Mouse (Mus musculus) spleen, postnatal 10 days (tissue): ENCODE measurements at regions not wholly inside any gene's neighbourhood (a gene's known extent, or its start where the extent isn't known, plus 50 kb on each side); places are given as distances from the start of the nearest gene placed in this dataset.

ENCODE experiments used
- DNase-seq, 2 experiments: peaks; one replicate each; pipeline ENCODE4 v3.0.0; 2021 to 2022; ENCODE audit warnings: low spot score in 2 of 2

DNA sequence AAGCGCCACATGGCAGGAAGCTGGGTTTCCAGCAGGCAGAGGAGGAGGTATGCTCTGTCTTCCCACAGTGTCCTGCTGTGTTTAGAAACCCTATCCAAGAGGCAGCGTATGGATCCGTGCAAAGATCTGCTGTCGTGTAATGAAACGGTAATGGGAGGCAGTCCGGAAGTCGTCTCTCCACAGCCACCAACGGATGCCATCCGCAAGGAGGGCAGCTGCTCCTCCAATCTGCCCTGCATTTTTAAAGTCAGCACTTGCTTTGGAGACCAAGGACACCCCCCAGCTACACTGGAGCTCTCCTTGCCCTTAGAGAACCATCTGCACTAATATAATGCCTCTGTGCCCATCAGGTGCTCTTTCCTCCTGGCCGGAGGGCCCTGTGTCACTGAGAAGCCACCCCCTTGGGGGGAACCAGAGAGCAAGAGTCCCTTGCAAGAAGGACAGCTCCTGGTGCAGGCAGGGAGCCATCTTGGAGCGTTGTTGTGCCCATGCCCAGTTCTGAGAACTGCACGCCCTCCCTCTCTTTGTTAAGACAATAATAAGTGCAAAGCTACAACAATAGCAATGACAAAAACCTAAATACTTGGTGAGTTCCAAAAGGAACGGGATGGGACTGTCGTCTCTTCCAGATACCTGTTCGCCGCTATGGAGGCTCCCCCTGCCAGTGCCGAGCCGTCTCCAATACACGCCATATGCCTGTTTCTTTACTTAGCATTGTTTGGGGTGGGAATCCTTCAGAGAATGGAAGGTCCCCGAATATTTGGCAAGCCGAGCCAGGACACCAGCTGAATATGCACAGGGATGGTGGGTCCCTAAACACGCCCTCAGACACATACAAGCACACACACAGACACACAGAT, 384.4 kb downstream of the Zfp536 start:
- no peak for DNase-seq

DNA sequence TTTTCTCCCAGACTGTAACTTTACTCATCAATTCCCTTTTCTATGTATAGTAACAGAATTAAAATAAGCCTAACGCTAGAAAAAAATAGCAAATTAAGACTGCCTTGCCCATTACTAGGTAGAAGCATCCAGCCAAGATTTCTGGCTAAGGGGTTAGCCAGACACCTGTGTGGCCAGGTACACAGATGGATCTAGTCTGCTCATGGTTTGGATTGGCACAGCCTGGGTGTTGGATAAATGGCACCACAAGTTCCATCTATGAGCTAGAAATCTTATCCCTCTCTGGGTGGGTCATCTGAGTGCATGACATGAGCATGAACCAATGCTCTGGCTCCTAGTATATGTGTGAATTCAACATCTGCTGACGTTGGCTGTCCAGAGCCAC, 383.7 kb downstream of the Zfp536 start:
- DNase-seq: no peak

GRCm38 (mm10) chr7:37390271-37390670, 383.2 kb downstream of the Zfp536 start:
- no peak for DNase-seq

DNA sequence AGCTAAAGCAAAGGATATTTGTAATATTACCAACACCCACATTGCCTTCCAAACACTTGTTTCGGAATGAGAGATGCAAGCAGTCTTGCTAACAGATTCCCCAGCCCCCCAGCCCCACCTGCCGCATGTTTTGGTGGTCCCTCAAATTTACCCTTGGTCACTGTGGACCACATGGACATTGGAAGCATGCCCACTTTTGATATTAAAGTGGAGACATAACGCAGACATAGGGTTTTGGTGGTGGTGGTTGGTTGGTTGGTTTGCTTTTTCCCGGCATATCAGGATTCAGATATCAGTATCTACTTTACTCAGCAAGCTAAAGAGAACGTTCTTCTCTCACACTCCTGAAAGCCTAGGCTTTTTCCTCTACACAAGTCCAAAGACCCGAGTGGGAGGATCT, 381.3 kb downstream of the Zfp536 start:
- no peak for DNase-seq

DNA sequence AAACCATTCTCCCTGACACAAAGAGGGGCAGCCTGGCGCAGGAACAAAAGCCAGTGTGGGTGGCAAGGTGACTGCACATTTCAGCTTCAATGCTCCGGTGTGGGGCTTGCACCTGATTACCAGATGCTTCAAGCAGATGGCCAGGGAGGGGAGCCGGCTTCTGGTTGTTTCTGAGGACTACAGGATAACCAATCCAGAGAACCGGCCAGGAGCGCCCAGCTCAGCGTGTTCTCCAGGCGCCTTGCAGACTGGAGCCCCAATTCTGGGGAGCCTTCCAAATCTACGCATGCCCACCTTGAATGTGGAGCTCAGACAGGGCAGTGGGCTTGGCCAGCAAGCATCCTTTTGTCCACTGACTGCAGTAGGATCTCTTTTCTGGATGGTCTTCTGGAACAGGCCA, 380.8 kb downstream of the Zfp536 start:
- DNase-seq: no peak

GRCm38 (mm10) chr7:37393071-37393470, 380.4 kb downstream of the Zfp536 start:
- no peak for DNase-seq

GRCm38 (mm10) chr7:37394965-37395426, 378.4 kb downstream of the Zfp536 start:
- no peak for DNase-seq

DNA sequence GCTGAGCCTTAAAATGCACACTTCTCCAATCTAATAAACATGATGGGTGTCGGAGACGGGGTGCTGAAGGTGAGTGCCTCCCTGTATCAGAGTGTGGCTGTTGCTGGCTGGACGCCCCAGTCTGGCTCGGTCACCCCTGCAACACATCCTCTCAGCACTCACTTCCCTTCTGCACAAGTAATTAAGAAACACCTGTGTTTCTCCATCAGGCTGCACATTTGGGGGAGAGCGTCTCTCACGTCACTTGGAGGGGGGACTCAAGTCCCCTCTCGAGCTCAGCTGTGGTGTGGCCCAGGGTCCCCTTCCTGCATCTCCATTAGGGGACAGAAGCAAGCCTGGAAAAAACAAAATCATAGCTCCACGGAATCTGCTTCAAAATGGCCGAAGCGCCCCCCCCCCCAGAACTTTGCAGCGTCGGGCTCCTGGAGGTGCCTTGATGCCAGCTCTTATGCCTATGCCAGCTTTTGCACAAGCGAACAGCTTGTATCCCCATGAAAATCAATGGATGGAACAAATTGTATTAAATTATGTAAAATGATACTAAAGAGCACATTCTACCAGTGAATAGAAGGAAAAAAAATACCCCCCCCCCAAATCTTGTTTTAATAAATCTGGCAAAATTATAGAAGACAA, 377.4 kb downstream of the Zfp536 start:
- DNase-seq: no peak

- DNase-seq: no peak
These were observed 370.0 kb downstream of the Zfp536 start for GRCm38 (mm10) chr7:37403483-37403882.

DNA sequence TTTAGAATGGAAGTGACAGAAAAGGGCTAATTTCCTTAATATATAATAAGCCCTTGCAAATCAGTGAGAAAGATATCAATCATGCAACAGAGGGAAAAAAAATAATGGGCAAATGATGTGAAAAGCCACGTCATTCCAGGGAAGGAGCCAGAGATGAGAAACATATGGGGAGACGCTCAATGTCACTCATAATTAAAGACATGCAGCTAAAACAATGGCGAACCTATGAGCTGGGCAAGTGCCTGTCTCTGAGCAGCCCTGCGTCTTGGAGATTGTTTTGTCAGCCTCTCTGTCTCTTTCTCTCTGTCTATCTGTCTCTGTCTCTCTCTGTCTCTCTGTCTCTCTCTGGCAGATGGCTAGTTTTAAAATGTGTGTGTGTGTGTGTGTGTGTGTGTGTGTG, 360.1 kb downstream of the Zfp536 start:
- DNase-seq: no peak

DNA sequence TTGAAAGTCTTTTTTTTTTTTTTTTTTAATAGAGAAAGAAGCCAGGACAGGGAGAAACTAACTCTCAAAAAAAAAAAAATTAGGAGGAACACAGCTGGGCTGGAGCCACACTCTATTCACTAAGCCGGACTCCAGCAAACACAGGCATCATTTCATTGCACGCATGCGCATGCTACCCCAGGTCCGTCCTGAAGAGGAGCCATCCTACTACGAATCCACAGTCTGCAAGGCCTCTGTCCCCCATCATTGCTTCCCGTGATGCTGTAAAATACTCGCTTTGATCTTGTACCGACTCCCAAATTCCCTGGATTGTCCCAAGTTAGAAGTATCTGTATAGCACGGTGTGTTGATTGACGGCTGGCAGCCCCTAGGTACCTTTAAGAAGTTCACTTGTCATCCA, 351.7 kb downstream of the Zfp536 start:
- no peak for DNase-seq
